Mouse (Mus musculus): ENCODE results near the gene Supv3l1. TPM values are rescaled to one million over a fixed set of nuclear protein-coding genes. Genes with fewer than 3 reads are reported as not detected.

Gene Supv3l1
- polyA plus RNA-seq, 1 experiment from 2014 or later, result 25.8 TPM

DNA sequence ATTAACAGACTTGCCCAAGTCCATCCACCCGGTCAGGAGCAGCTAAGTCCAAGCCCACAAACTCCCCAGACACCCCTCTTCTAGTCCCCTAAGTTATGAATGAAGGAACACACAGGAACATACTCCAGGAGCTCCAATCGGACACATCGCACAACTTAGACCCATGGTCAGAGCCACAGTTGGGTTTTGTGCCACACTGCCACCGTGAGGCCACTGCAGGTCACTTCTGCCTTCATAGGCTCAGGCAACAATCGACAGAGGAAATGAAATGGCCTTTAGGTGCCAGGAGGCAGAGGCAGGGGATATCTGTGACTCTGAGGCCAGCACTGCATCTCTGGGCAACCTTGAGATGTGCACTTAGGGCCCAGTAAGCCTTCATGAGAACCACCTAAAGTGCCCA is 38.6 kb downstream of the Supv3l1 start:
- WGBS, result 12% methylated on average over 5 of the region's 5 CpGs
- Histone ChIP-seq H3K4me1 (ENCODE audit: control insufficient read depth, insufficient read depth, low read length) (no peaks in the 10 kb centered on the region), H3K4me3 (ENCODE audit: low read depth, low read length) (no peak overlapping the region), H3K36me3 (ENCODE audit: control insufficient read depth, insufficient read depth, low read length) (no peaks in the 10 kb centered on the region), H3K27me3 (ENCODE audit: control insufficient read depth, insufficient read depth, low read length) (no peaks in the 10 kb centered on the region), H3K4me2 (replicated peaks; ENCODE audit: low read depth, low read length) (no peak overlapping the region), H3K9me3 (ENCODE audit: control insufficient read depth, low read depth, low read length) (no peaks in the 10 kb centered on the region), H3K9ac (replicated peaks; ENCODE audit: low read depth, low read length) (no peak overlapping the region), H3K27ac (ENCODE audit: low read length) (no peak overlapping the region)
- no peak for ATAC-seq (ENCODE audit: insufficient number of reproducible peaks, insufficient read depth, low FRiP score, low read depth)

DNA sequence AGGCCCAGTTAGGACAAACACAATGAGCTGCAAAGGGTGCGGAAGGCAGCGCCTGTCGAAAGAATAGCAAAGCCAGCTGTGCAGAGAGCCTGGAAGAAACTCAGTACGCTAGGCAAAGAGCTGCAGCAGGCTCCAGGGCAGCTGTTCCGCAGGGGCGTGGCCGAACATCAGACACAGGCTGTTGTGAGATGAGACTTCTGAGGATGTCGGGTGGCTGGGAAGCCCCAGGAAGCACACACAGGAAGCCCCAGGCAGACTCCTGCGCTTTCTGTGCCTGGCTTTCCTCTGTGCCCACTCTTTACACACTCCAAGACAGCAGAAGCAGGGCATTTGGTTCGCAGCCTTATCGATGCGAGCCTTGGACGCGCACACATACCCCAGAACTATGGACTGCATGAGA is 44.6 kb downstream of the Supv3l1 start:
- Histone ChIP-seq H3K4me1 (ENCODE audit: control insufficient read depth, insufficient read depth, low read length) (peaks cover 5% of the 10 kb centered on the region), H3K4me3 (ENCODE audit: low read depth, low read length) (peak overlapping the region; percentile 12; the same call in 1 of the 2 replicates), H3K27me3 (ENCODE audit: control insufficient read depth, insufficient read depth, low read length) (no peaks in the 10 kb centered on the region), H3K27ac (ENCODE audit: low read length) (peak overlapping the region; percentile 27; the same call in 1 of the 2 replicates), H3K9me3 (ENCODE audit: control insufficient read depth, low read depth, low read length) (no peaks in the 10 kb centered on the region), H3K4me2 (replicated peaks; ENCODE audit: low read depth, low read length) (peak overlapping the region; percentile 37), H3K36me3 (ENCODE audit: control insufficient read depth, insufficient read depth, low read length) (no peaks in the 10 kb centered on the region), H3K9ac (replicated peaks; ENCODE audit: low read depth, low read length) (no peak overlapping the region)
- 39% methylated on average over 14 of the region's 14 CpGs for WGBS
- ATAC-seq (ENCODE audit: insufficient number of reproducible peaks, insufficient read depth, low FRiP score, low read depth), result peak; percentile 44; the same call in 1 of the 2 replicates

DNA sequence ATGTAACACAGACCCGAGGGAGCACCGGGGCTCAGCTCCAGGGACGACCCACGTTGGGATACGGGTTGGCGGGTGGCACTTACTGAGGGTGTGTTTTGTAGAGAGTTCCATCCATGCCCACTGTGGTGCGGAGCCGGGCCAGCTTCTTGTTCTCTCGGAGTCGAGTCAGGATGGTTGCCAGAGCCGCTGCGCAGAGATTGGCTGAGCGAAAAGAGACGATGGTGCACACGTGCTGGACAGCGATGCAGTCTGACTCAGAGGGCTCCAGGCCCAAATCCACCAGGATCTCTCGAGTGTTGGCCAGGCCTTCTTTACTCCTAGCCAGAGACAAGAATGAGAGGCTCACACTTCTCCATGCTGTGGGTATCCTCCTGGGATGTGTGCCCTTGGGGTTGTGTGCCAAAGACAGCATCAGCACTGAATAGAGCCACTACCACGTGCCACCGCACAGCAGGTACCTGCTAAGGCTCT is 47.9 kb downstream of the Supv3l1 start:
- Histone ChIP-seq H3K27me3 (ENCODE audit: control insufficient read depth, insufficient read depth, low read length) (no peaks in the 10 kb centered on the region), H3K9me3 (ENCODE audit: control insufficient read depth, low read depth, low read length) (no peaks in the 10 kb centered on the region), H3K9ac (replicated peaks; ENCODE audit: low read depth, low read length) (no peak overlapping the region), H3K4me2 (replicated peaks; ENCODE audit: low read depth, low read length) (no peak overlapping the region), H3K4me3 (ENCODE audit: low read depth, low read length) (no peak overlapping the region), H3K36me3 (ENCODE audit: control insufficient read depth, insufficient read depth, low read length) (no peaks in the 10 kb centered on the region), H3K4me1 (ENCODE audit: control insufficient read depth, insufficient read depth, low read length) (peaks cover 5% of the 10 kb centered on the region), H3K27ac (ENCODE audit: low read length) (no peak overlapping the region)
- no peak for ATAC-seq (ENCODE audit: insufficient number of reproducible peaks, insufficient read depth, low FRiP score, low read depth)
- WGBS, result 86% methylated on average over 19 of the region's 19 CpGs

DNA sequence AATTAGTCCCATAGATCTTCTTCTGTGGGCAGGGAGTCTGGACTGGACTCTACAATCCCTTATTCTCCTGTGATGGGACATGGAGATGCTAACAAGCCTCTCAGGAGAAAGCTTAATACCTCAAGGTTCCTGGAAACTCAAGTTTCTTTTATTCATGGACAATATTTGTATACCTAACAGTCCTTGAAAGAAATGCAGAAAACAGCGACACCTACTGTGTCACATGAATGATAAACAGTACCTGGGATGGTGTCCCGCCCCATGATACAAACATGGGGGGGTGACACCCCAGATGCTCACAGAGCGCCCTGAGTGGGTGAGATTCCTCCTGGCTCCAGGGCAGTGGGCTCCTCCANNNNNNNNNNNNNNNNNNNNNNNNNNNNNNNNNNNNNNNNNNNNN is 66.5 kb downstream of the Supv3l1 start:
- H3K9me3 ChIP-seq (ENCODE audit: control insufficient read depth, low read depth, low read length), result no peaks in the 10 kb centered on the region
- H3K27me3 ChIP-seq (ENCODE audit: control insufficient read depth, insufficient read depth, low read length), result no peaks in the 10 kb centered on the region
- no peaks in the 10 kb centered on the region for H3K36me3 ChIP-seq (ENCODE audit: control insufficient read depth, insufficient read depth, low read length)
- no peaks in the 10 kb centered on the region for H3K4me1 ChIP-seq (ENCODE audit: control insufficient read depth, insufficient read depth, low read length)
- H3K9ac ChIP-seq (replicated peaks; ENCODE audit: low read depth, low read length), result no peak overlapping the region
- 79% methylated on average over 3 of the region's 3 CpGs for WGBS
- no peak for ATAC-seq (ENCODE audit: insufficient number of reproducible peaks, insufficient read depth, low FRiP score, low read depth)
- H3K27ac ChIP-seq (ENCODE audit: low read length), result no peak overlapping the region
- no peak overlapping the region for H3K4me3 ChIP-seq (ENCODE audit: low read depth, low read length)
- H3K4me2 ChIP-seq (replicated peaks; ENCODE audit: low read depth, low read length), result no peak overlapping the region

DNA sequence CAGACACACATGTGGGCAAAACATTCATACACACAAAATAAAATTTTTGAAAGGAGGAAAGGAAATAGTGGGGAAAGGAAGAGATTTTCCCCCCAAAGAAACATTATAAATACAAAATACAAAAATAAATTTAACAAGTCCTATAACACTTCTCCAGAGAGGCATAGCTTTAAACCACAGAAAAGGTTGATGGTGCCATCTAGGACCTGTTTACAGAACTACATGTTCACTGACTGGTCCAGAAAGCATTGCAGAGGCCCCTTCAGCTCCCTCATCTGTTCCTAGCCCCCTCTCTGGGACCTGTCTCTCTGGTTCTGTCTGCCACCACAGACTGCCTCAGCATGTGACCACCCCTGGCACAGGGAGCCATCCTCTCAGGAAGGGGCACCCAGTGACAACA is 68.6 kb downstream of the Supv3l1 start:
- H3K36me3 ChIP-seq (ENCODE audit: control insufficient read depth, insufficient read depth, low read length), result no peaks in the 10 kb centered on the region
- no peak overlapping the region for H3K4me3 ChIP-seq (ENCODE audit: low read depth, low read length)
- H3K9ac ChIP-seq (replicated peaks; ENCODE audit: low read depth, low read length), result no peak overlapping the region
- no peaks in the 10 kb centered on the region for H3K27me3 ChIP-seq (ENCODE audit: control insufficient read depth, insufficient read depth, low read length)
- H3K4me1 ChIP-seq (ENCODE audit: control insufficient read depth, insufficient read depth, low read length), result no peaks in the 10 kb centered on the region
- no peak overlapping the region for H3K4me2 ChIP-seq (replicated peaks; ENCODE audit: low read depth, low read length)
- H3K9me3 ChIP-seq (ENCODE audit: control insufficient read depth, low read depth, low read length), result no peaks in the 10 kb centered on the region
- H3K27ac ChIP-seq (ENCODE audit: low read length), result no peak overlapping the region
- no peak for ATAC-seq (ENCODE audit: insufficient number of reproducible peaks, insufficient read depth, low FRiP score, low read depth)

DNA sequence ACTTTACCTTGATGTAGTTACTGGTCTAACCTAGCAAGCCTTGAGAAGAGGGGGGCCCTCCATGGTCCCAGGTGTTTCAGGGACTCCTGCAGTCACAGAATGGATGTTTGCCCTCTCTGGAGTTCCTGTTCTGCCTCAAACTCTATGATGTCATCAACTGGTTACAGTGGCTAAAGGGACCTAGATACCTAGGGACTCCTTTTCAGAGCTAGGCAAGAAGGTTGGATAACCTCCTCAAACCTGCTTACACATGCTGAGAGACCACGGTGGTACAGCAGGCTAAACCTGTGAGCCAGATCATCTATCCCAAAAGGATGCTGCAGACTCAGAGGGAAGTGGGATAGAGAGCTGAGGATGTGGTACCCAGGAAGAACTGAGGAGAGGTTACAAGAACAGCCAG is 69.7 kb downstream of the Supv3l1 start, which contains the start of gene Hk1:
Gene Hk1, minus strand, starts transcription at position 101 of the 400 bp plus-strand sequence.
- no peaks in the 10 kb centered on the region for H3K9me3 ChIP-seq (ENCODE audit: control insufficient read depth, low read depth, low read length)
- no peaks in the 10 kb centered on the region for H3K4me1 ChIP-seq (ENCODE audit: control insufficient read depth, insufficient read depth, low read length)
- no peak for ATAC-seq (ENCODE audit: insufficient number of reproducible peaks, insufficient read depth, low FRiP score, low read depth)
- no peaks in the 10 kb centered on the region for H3K27me3 ChIP-seq (ENCODE audit: control insufficient read depth, insufficient read depth, low read length)
- H3K4me2 ChIP-seq (replicated peaks; ENCODE audit: low read depth, low read length), result no peak within 1 kb of the TSS
- WGBS, result 84% methylated on average over 1 of the region's 1 CpGs
- no peak within 1 kb of the TSS for H3K4me3 ChIP-seq (ENCODE audit: low read depth, low read length)
- H3K9ac ChIP-seq (replicated peaks; ENCODE audit: low read depth, low read length), result no peak within 1 kb of the TSS
- H3K27ac ChIP-seq (ENCODE audit: low read length), result no peak within 1 kb of the TSS
- no peaks in the 10 kb centered on the region for H3K36me3 ChIP-seq (ENCODE audit: control insufficient read depth, insufficient read depth, low read length)

Other genes starting within 250 kb of the Supv3l1 start
- gene Tspan15, start 218.5 kb downstream of the Supv3l1 start, polyA plus RNA-seq (2014; fragmentation: Nextera tagmentation; extraction: Ambion mirVana), result 32.4 and 32.8 TPM in 2 replicates
- 0.14 and 0.69 TPM in 2 replicates for gene Tacr2, start 197.3 kb downstream of the Supv3l1 start, polyA plus RNA-seq (2014; fragmentation: Nextera tagmentation; extraction: Ambion mirVana)
- 19.4 and 23.6 TPM in 2 replicates for gene Hk1, start 69.8 kb downstream of the Supv3l1 start, polyA plus RNA-seq (2014; fragmentation: Nextera tagmentation; extraction: Ambion mirVana)
- 2.0 and 2.2 TPM in 2 replicates for gene Hkdc1, start 27.2 kb downstream of the Supv3l1 start, polyA plus RNA-seq (2014; fragmentation: Nextera tagmentation; extraction: Ambion mirVana)
- 0.71 and 0.90 TPM in 2 replicates for gene 4930507D05Rik, start 249 bp downstream of the Supv3l1 start, polyA plus RNA-seq (2014; fragmentation: Nextera tagmentation; extraction: Ambion mirVana)
- 75.6 and 77.9 TPM in 2 replicates for gene Vps26a, start 37.1 kb upstream of the Supv3l1 start, polyA plus RNA-seq (2014; fragmentation: Nextera tagmentation; extraction: Ambion mirVana)
- 8.3 and 8.7 TPM in 2 replicates for gene Srgn, start 77.7 kb upstream of the Supv3l1 start, polyA plus RNA-seq (2014; fragmentation: Nextera tagmentation; extraction: Ambion mirVana)
- gene Kif1bp, start 128.7 kb upstream of the Supv3l1 start, polyA plus RNA-seq (2014; fragmentation: Nextera tagmentation; extraction: Ambion mirVana), result 38.7 and 41.6 TPM in 2 replicates
- 27.0 and 28.3 TPM in 2 replicates for gene Ddx21, start 152.5 kb upstream of the Supv3l1 start, polyA plus RNA-seq (2014; fragmentation: Nextera tagmentation; extraction: Ambion mirVana)
- 147 and 148 TPM in 2 replicates for gene Ddx50, start 201.5 kb upstream of the Supv3l1 start, polyA plus RNA-seq (2014; fragmentation: Nextera tagmentation; extraction: Ambion mirVana)